Mouse (Mus musculus) kidney, postnatal 25 days (tissue): ENCODE measurements around the gene Gm45021.
"Not testable (repeated sequence)": the region's sequence is repeated elsewhere in the genome, so short reads cannot be mapped to it uniquely, and the experiment has no call there.

ENCODE experiments used
- DNase-seq, 2 experiments: peaks; one replicate each; pipeline ENCODE4 v3.0.0; 2021; ENCODE audit warnings: mixed read lengths in 2 of 2

The Gm45021 gene

DNA sequence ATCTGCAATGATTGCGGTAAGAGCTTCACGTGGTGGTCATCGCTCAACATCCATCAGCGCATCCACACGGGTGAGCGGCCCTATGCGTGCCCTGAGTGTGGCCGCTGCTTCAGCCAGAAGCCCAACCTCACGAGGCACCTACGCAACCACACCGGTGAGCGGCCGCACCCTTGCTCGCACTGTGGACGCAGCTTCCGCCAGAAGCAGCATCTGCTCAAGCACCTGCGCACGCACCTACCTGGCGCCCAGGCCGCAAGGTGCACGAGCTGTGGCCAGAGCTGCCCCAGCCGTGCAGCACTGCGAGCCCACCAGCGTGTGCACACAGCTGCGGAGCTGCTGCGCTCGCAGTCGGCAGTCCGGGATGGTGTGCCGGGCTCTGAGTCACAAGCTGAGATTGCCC is 30.6 kb downstream of the Gm45021 start:
- DNase-seq: no peak

DNA sequence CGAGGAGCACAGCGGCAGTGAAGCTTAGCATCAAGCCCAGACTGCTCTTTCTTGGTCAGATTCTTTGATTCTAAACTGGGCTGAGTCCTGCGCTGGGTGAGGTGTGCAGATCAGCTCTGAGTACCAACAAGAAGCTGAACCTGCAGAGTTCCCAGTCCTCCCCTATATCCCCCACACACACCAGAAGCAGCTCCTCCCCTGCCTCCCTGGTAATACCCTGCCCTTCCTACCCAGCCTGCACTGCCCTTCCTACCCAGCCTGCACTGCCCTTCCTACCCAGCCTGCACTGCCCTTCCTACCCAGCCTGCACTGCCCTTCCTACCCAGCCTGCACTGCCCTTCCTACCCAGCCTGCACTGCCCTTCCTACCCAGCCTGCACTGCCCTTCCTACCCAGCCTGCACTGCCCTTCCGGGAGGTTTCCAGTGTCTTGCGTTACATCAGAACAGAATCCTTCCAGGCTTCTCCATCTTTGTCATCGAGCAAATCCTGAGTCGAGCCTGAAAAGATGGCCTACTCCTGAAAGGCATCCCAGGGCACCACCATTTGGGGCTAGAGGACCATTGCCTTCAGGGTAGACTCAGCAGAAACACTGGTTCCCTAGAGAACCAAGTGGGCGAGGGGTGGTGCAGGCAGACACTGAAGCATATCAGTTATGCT is 32.9 kb downstream of the Gm45021 start:
- DNase-seq: not testable (repeated sequence)

DNA sequence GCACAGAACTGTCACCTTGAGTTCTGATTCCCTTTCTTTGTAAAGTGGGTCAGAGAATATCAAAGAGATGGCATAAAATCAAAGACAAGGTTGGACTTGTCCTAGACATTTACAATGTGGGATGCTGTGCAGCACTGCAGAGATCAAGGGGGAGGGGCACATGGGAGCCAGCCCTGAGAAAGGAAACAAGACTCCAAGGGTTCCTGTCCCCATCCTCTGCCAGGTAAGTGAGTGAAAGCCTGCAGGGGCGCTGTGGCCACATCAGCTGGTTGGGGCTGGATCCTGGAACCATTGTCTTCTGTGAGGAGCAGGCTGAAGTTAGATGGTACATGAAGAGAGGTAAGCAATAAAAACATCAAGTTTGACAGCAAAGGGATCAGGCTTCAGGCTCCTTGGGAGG is 34.0 kb downstream of the Gm45021 start:
- DNase-seq: no peak

DNA sequence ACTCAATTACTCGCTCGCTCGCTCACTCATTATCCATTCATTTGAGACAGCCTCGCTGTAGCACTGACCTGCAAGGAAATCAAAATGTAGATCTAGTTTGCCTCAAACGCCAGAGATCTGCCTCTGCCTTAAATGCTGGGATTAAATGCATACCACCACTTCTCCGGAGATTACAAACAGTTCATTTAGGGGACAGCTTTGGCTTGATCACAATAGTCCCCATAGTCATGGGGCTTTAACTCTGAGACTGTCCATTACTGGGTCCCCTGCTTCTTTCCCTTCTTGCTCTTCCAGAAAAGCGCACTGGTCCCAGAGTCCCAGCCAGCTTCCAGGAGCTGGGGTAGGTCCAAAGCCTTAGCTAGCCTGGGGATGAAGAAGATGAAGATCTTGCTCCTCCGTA is 37.1 kb downstream of the Gm45021 start, which contains the start of gene AI854703:
Gene AI854703 (plus strand): TSS at position 301 of the 400 bp plus-strand sequence.
- no peak for DNase-seq

DNA sequence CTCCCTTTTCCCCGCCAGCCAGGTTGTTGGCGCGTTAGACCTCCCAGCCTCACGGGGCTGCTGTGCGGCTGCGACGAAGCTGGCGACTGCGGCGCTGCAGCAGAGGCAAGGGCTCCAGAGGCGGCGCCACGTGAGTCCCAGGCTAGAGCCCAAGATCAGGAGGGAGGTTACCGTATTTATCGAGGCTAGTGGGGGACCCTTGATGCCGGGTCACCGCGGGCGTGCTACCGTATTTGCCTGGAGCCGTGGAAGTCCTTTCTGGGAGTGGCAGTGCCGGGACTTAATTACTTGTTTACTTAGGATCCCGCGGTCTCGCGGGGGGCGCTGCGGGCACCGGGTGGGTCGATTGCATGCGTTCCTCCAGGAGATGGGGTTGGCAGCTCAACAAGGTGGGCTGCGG is 37.6 kb downstream of the Gm45021 start:
- peak; percentile 81 to 94 for DNase-seq

DNA sequence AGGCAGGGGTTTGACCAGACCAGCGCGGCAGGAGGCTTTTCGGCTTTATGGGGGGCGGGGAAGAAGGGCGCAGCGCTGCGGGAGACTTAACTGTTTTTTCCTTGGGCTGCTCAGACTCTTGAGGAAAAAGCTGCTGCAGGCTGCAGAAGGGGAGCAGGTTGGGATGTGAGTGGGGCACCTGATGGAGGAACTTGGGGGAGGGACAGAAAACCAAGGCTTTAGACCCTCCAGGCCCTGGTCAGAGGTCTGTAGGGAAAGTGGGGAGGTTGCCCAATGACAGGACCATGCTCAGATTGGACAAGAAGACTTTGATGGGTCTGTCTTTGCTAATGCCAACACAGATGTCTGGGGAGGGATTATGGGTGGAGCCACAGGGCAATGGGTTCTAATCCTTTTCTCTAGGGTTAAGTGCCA is 38.1 kb downstream of the Gm45021 start:
- peak; percentile 58 to 72 for DNase-seq

DNA sequence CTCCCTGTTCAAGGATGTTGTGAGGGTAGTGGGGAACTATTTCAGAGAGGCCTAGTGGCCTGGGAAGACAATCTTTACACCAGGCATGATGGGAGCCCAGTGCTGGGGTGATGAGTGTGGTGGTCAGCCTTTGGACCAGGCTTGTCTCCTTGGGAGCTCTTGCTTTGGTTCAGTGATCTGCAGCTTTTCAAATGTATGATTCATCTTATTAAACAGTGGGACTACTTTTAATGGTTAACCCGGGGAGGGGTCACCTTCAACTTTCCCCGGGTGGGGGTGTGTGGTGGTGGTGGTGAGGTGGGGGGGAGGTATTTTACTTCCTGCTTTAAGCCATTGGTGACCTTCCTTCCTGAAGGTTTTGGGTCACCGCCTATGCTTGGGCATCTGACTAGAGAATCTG is 39.0 kb downstream of the Gm45021 start:
- DNase-seq: peak; percentile 75 to 88

DNA sequence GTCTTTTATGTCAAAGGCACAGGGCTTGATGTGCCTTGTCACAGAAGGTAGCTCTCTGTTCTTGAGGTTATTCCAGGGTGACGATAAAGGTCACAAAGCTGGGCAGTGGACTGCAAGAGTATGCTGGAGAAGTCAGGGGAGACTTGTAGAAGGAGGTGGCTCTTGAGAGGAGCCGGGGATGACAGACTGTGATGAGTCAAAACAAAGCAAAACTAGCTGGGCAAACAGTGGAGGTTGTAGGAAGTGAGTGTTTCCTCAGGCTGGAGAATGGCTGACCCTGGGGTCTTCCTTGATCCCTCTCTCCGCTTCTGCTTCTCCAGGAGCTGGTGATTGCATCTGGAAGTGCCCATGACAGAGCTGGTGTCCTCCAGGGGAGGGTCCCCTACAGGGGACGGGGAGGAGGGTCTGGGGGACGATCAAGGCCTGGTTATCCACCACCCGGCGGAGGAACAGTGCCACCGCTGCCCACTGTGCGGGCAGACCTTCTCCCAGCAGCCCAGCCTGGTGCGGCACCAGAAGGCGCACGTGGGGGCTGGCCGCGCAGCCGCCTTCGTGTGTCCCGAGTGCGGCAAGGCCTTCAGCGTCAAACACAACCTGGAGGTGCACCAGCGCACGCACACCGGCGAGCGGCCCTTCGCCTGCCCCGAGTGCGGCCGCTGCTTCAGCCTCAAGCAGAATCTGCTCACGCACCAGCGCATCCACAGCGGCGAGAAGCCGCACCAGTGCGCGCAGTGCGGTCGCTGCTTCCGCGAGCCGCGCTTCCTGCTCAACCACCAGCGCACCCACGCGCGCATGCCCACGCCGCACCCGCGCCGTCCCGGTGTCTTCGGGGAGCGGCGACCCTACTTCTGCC is 39.6 kb downstream of the Gm45021 start:
- DNase-seq: peak; percentile 22 to 73

DNA sequence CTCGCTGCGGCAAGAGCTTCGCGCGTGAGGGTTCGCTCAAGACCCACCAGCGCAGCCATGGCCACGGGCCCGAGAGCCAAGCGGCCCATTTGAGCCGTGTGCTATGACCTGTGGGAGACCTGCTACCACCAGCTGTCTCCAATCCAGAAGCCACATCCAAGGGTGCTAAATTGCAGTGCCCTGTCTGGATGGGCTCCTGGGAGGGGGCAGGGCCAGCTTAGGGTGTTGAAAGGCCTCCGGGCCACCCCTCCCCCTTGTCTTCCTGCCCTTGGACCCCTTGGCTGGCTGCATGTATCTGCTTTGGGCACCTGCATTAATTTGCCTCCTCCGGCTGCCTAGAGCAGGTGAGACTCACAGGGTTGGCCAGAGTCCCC is 40.2 kb downstream of the Gm45021 start:
- peak; percentile 71 to 88 for DNase-seq

DNA sequence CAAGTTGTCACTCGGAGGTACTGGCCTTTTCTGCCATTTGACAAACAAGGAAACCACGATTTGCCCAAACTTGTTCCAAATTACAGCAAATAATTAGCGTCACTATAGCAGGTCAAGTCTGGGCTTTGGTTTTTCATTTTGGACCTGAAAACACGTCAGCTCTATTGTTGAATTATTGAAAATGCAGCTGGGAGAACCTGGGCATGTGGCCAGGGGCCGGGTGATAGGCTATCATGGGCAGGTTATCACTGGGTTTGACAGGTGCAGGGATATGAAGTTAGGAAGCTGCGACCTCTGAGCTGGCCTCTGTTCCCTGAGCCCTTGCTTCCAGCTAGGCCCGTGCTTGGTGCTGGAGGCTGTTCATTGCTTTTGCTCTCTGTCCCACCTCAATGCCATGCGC is 41.4 kb downstream of the Gm45021 start:
- no peak for DNase-seq

DNA sequence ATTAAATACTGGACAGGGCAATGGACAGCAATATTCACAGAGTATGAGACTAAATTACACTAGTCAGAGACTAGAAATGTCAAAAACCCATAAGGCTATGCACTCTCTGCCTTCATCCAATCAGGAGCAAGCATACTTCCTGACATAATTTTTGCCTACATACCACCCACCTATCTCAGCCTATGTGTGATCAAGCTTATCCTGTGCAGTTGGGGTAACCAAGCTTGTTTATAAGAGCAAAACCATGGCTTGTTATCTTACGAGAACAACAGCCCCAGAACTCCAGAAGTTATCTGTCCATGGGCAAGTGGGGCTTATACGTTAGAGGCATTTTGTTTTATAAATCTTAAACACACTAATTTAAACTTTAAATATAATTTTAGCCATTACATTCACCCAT is 45.7 kb downstream of the Gm45021 start:
- no peak for DNase-seq

DNA sequence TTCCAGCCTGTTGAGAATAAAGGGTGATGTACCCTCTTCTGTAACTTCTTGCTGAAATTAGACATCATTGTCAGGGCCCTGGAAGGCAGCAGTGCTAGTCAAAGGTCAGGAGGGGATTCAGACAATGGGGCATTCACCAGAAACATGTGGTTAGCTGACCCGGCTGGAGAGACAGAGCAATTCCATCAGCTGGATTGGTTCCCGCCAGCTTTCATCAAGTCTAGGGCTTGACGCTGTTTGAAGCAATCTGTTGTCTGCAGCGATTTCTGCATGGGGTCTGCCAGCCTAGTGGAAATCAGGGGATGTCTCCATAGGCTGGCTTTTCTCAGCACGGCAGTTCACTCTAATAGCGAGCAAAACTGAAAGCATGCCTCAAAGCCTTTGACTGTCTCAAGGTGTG is 47.1 kb downstream of the Gm45021 start:
- DNase-seq: no peak

DNA sequence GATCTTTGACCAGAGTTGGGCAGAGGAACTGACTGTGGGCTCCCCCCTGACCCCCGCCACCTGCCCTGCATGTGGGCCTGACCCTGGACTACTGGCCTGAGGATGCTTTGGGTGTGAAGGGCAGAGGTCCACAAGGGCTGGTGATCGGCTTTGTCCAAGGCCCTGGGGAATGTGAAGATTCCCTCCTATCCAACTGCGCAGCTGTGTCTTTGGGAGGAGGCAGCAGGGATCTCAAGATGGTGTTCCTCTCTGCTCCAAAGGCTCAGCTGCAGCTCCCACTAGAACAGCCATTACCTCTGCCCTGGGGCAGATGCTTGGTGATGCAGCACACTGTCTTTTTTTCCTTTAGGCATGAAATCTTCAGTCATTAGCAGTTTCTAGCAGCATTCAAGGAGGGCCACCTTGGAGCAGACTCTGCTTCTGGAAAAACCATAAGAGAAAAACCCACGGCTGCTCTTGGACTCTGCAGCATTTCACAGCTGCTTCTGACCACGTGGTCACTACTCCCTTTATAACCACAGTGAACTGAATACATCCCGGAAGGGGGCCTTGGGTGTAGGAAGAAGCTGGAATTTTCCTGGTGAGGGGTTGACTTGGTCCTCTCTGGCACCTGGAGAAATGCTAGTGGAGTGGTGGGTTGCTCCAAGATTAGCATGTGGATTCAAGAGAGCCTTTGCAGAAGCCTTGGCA is 48.5 kb downstream of the Gm45021 start:
- DNase-seq: peak in 1 of 2 experiments; percentile 53

DNA sequence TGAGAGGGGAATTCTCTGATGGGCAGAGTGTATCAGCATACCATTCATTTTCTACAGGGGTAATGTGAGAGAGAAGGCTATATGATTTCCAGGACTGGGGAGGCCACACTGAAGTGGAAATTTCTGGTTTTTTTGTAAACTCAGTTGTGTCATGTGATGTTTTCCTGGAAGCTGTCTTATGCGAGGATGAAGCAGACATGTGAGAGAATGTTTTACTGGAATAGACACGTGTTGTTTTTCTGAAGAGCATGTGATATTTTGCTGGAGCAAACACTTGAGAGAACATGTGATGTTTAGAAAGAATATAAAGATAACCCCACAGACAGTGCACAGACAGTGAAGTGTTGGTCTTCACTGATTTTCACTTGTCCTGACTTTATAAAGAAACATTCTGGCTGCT is 49.1 kb downstream of the Gm45021 start:
- DNase-seq: no peak

DNA sequence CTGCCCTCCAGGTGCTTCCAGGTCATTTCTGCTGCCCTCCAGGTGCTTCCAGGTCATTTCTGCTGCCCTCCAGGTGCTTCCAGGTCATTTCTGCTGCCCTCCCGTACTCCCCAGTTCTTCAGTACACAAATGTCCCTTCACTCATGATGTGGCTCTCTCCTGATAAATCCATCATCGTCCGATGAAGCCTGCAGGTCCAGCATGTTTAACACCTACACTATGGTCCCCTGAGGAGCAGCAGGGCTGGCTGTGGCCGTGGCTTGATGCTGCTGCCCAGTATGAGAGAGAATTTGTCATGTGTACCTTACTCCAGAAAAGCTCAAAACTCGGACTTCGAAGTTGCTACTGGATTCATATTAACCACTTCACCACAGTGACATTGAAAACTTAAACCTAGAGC is 52.0 kb downstream of the Gm45021 start:
- DNase-seq: peak in 1 of 2 experiments; percentile 12

DNA sequence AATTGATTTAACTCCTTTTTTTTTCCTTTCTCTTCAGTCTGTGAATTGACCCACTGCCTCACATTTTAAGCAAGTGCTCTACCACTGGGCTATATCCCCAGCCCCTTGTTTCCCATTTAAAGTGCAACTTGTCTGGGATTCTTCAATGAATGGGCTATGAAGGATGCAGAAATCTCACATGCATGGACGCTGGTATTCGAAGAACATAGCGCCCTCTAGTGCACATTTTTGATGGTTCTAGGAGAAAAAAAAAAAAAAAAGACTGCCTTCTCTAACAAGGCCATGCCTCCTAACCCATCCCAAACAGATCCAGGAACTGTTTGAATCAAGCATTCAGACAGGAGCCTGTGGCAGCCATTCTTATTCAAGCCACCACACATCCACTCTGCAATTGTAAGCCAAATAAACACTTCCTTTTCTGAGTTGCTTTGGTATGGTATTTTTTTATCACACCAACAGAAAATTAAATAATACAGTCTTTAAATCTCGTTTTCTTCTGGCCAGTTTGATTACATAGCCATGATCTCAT is 53.4 kb downstream of the Gm45021 start:
- peak; percentile 29 to 78 for DNase-seq

DNA sequence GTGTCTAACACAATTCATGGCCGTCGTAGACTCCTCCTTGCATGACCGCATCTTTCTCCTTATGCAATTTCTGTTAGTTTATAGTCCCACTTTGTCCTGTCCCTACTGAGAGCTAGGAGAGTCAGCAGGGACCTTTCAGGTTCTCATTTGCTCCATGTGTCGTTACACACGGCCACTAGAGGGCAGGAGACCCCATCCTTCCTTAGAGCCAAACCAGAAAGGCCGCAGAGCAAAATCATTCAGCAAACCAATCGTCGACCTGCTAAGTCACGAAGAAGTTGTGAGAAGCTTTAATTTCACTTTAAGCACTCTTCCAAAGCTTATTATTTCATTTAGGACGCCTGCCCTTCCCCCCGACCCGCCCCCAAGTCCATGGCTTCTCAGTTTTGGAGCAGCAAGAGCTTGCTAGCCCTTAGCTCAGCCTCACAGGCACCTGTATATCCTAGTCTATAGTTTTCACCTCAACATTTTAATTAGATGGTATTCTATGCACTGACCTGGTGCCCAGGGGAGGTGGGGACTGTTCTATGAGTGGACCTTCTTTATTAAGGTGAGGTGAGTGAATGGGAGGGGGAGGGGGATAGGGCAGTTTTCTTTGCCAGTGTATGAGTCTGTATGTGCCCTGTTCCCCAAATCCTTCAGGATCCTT is 56.4 kb downstream of the Gm45021 start:
- peak; percentile 85 to 90 for DNase-seq

DNA sequence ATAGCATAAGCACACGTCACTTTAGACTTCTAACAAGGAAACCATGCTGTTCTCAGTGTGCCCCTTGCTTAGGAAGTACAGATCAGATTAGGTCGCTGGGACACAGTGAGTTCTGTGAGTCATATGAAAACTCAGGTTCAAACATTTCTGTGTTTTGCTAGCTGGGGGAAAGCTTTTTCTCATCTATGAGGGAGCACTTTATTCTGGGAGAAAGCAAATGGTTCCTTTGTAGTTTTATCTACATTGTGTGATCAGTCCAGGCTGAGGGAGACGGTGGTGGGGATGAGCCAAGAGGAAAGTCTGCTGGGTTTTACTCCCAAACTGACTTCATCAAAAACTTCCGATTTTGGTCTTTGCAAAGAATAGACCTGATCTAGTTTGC is 56.9 kb downstream of the Gm45021 start:
- DNase-seq: no peak

DNA sequence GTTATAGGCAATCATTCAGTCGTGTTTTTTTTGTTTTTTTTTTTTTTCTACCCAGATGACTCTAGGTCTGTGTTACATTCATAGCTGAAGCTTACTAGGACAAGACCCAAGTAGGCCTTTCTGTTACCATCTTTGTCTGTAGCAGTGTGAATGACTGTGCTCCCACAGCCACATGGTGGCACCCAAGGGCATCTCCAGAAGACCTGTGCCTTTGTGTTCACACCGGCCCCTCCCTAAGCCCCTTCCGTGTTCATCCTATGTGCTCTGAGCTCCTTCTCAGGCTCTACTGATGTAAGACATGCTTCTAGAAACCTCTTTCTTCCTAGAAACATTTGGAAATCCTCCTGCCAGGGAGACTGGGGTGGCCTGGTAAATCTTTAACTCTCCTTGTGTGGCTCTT is 57.6 kb downstream of the Gm45021 start, which contains the start of gene Gimap8:
Gene Gimap8 (plus strand): TSS at position 240 of the 400 bp plus-strand sequence.
- peak; percentile 80 to 87 for DNase-seq

DNA sequence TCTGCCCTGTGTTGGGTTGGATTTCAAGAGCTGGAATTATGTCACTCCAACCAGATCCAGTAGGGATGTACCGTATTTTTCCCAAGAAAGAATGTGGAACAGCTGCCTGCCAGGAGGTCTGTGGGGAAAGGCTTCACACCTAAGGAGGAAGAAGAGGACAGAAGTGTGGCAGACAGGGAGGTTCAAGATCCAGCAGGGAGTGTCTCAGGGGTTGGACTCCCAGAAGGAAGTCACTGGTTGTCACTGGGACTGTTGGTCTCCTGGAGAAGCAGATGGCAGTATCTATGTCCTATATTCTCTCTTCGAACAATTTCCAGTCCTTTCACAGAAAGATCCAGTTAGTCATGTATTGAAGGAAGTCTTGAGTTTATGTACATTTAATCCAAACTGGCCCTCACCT is 58.2 kb downstream of the Gm45021 start:
- no peak for DNase-seq

DNA sequence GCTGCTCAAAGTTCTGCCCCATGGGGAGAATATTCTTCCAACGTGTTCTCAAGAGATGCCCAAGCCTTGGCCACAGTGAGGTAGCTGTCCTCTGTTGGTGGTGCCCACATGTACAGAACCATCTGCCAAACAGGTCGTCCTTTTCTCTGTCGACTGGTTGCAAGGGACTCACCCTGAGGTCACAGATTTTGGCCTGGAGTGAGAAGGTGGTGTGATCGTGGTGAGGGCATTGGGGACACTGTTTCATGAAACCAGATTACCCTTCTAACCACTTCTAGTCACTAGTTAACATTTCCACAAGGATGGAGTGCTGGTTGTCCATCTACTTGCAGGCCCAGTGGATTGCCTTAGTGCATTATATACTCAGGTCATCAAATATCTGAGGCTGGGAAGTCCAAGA is 59.4 kb downstream of the Gm45021 start:
- peak in 1 of 2 experiments; percentile 69 for DNase-seq

DNA sequence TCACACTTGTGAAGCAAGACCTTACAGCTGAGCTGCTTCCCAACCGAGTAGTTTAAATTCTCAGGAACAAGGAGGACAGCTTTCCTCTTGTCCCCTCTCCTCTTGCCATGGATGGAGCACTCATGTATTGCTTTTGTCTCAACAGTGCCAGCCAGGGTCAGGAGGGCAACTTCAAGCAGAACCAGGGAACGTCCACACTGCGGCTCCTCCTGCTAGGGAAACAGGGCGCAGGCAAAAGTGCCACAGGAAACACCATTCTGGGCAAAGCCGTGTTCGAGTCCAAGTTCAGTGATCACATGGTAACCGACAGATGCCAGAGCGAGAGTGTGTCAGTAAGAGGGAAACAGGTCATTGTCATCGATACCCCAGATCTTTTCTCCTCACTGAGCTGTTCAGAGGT is 60.6 kb downstream of the Gm45021 start:
- no peak for DNase-seq

DNA sequence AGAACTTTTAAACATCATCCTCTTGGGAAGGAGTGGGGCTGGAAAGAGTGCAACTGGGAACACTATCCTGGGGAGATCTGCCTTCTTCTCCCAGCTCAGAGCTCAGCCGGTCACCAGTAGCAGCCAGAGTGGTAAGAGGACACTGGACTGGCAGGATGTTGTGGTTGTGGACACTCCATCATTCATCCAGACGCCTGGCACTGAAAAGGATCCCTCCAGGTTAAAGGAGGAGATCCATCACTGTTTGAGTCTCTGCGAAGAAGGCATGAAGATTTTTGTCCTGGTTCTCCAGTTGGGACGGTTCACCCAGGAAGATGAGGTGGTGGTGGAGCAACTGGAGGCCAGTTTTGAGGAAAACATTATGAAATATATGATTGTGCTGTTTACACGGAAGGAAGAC is 69.3 kb downstream of the Gm45021 start:
- DNase-seq: no peak
